Mouse (Mus musculus) myocyte (in vitro differentiated cells): ENCODE data around the gene D13Ertd608e.

Experiments
- CEBPB ChIP-seq: IDR thresholded peaks from 2 replicates; pipeline ENCODE4 v1.6.1; 2011; ENCODE audit warnings: mild to moderate bottlenecking, moderate library complexity; ENCODE audit not compliant: poor library complexity, insufficient read depth, severe bottlenecking
- E2F4 ChIP-seq: IDR thresholded peaks from one replicate; pipeline ENCODE4 v1.6.1; 2011; ENCODE audit warnings: mild to moderate bottlenecking, control low read depth, moderate library complexity; ENCODE audit not compliant: insufficient read depth
- MAX ChIP-seq: IDR thresholded peaks from one replicate; pipeline ENCODE4 v1.6.1; 2011; ENCODE audit warnings: low read depth, mild to moderate bottlenecking, control low read depth
- MYOG ChIP-seq, 3 experiments: IDR thresholded peaks; one replicate each; pipeline ENCODE4 v1.6.1; 2011; ENCODE audit warnings: control low read depth in 2 of 3, low read depth in 2 of 3, mild to moderate bottlenecking in 2 of 3; ENCODE audit not compliant: insufficient read length in 2 of 3, control insufficient read depth in 1 of 3, insufficient read depth in 1 of 3
- POLR2A ChIP-seq: IDR thresholded peaks from one replicate; pipeline ENCODE4 v1.6.1; 2011; ENCODE audit warnings: low read depth, mild to moderate bottlenecking, control low read depth, moderate library complexity; ENCODE audit not compliant: insufficient read length
- USF1 ChIP-seq: IDR thresholded peaks from one replicate; pipeline ENCODE4 v1.6.1; 2011; ENCODE audit warnings: low read depth, mild to moderate bottlenecking, control low read depth, moderate library complexity

DNA sequence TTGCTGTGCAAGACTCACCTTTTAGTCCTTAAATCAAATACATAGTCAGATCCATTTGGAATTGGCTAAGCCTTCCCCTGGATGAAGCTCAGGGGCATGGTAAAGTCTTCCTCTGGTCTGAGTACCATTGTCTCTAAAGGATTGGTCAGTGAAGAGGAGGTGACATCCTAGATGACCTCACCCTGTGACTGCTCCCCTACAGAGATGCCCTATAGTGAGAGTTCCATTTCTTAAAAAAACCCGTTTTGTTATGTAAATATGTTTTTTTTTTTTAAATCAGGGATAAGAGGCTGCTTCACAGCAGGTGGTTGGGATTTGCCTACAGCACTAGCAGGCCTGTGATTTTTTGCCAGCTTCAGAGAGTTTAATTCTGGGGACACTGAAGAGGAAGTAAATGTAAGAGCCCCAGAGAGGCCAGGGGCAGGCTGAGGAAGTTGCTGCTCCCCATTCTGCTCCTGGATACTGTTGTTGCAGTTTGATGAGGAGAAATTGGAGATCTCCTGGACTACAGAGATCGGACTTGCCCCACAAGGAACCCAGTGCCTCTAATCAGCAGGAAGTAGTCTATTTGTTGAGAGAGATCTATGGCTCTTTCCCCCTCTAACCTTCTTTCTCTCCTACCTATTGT is 18.1 kb upstream of the D13Ertd608e start:
- TF ChIP-seq POLR2A: no peak
- TF ChIP-seq CEBPB: no peak
- TF ChIP-seq USF1: no peak
- no peak for TF ChIP-seq E2F4
- no peak for TF ChIP-seq MAX
- TF ChIP-seq MYOG (IDR thresholded peaks at IDR 0.05; ENCODE audit: control insufficient read depth in 1 of 3, insufficient read depth in 1 of 3, insufficient read length in 2 of 3, low read depth in 2 of 3): no peak
